Mouse (Mus musculus): ENCODE data around the gene Sppl3. TPM values are rescaled to one million over a fixed set of nuclear protein-coding genes. Genes with fewer than 3 reads are reported as not detected.

Sppl3 gene
- total and polyA plus RNA-seq, 3 experiments, result 14.3 to 29.2 (median 14.9) TPM

GRCm38 (mm10) chr5:114996447-114996846 is 14.5 kb upstream of the Sppl3 start:
- H3K9me3 ChIP-seq (replicated peaks; ENCODE audit: low read length), result no peaks in the 10 kb centered on the region
- H3K27ac ChIP-seq (ENCODE audit: insufficient read depth, low read depth), result no peak overlapping the region
- no peak overlapping the region for H3K4me3 ChIP-seq (replicated peaks in 1 of 3; ENCODE audit: low read depth in 2 of 3, low read length in 2 of 3, poor library complexity in 1 of 3)
- dilution Hi-C loops (cut with MboI; ENCODE audit: extremely low pct_ligation_motif_present, extremely low pct_unique_long_range_greater_than_20kb, low sequenced_read_pairs), result no loop called here
- no peaks in the 10 kb centered on the region for H3K36me3 ChIP-seq (replicated peaks in 1 of 2; ENCODE audit: control insufficient read depth in 1 of 2, insufficient read depth in 1 of 2, low read length in 1 of 2)
- in situ Hi-C loops (cut with MboI; ENCODE audit: low pct_ligation_motif_present, low pct_unique_long_range_greater_than_20kb, low sequenced_read_pairs), result no loop called here
- H3K4me1 ChIP-seq (ENCODE audit: control insufficient read depth in 1 of 2, insufficient read depth in 2 of 2), result peaks cover 0 to 2% of the 10 kb centered on the region in 2 experiments; a peak in 1 of 4 replicates
- H3K27me3 ChIP-seq (replicated peaks), result peaks cover 3% of the 10 kb centered on the region
- H3K4me2 ChIP-seq (ENCODE audit: insufficient read depth, low read depth, poor library complexity, severe bottlenecking), result 0 out of 2 replicates have a peak overlapping the region, but pooled peaks have one; percentile 16
- TF ChIP-seq POLR2AphosphoS2 (IDR thresholded peaks at IDR 0.05; ENCODE audit: low read depth, low read length) (no peak), BHLHE40 (IDR thresholded peaks at IDR 0.05; ENCODE audit: low read depth, low read length) (peak; percentile 55), IRF4 (IDR thresholded peaks at IDR 0.05; ENCODE audit: low read depth, low read length) (0 out of 2 replicates have a peak, but pooled peaks have one; percentile 8)
- DNase-seq (ENCODE audit: extremely low read depth), result no peak
- H3K9ac ChIP-seq (ENCODE audit: insufficient read depth, low read depth), result no peak overlapping the region
- no peaks in the 10 kb centered on the region for H3K79me2 ChIP-seq (replicated peaks; ENCODE audit: control insufficient read depth, extremely low read depth, insufficient read depth, poor library complexity, severe bottlenecking)

- Histone ChIP-seq H3K27me3 (replicated peaks) (peaks cover 2% of the 10 kb centered on the region), H3K36me3 (replicated peaks in 1 of 2; ENCODE audit: control insufficient read depth in 1 of 2, insufficient read depth in 1 of 2, low read length in 1 of 2) (no peaks in the 10 kb centered on the region), H3K4me3 (replicated peaks in 1 of 3; ENCODE audit: low read depth in 2 of 3, low read length in 2 of 3, poor library complexity in 1 of 3) (no peak overlapping the region), H3K4me2 (ENCODE audit: insufficient read depth, low read depth, poor library complexity, severe bottlenecking) (no peak overlapping the region), H3K27ac (ENCODE audit: insufficient read depth, low read depth) (no peak overlapping the region), H3K9me3 (replicated peaks; ENCODE audit: low read length) (no peaks in the 10 kb centered on the region), H3K9ac (ENCODE audit: insufficient read depth, low read depth) (no peak overlapping the region), H3K4me1 (ENCODE audit: control insufficient read depth in 1 of 2, insufficient read depth in 2 of 2) (peaks cover 0 to 2% of the 10 kb centered on the region in 2 experiments; a peak in 1 of 4 replicates), H3K79me2 (replicated peaks; ENCODE audit: control insufficient read depth, extremely low read depth, insufficient read depth, poor library complexity, severe bottlenecking) (no peaks in the 10 kb centered on the region)
- dilution Hi-C loops (cut with MboI; ENCODE audit: extremely low pct_ligation_motif_present, extremely low pct_unique_long_range_greater_than_20kb, low sequenced_read_pairs), result no loop called here
- TF ChIP-seq CHD1 (IDR thresholded peaks at IDR 0.05; ENCODE audit: low read depth, low read length) (no peak), POLR2A (IDR thresholded peaks at IDR 0.05; ENCODE audit: low read depth, low read length) (no peak), SMC3 (IDR thresholded peaks at IDR 0.05; ENCODE audit: low read depth, low read length) (no peak), HCFC1 (IDR thresholded peaks at IDR 0.05; ENCODE audit: low read depth, low read length) (no peak)
- in situ Hi-C loops (cut with MboI; ENCODE audit: low pct_ligation_motif_present, low pct_unique_long_range_greater_than_20kb, low sequenced_read_pairs), result no loop called here
- no peak for DNase-seq (ENCODE audit: extremely low read depth)
Measured at GRCm38 (mm10) chr5:114997327-114997726, 13.6 kb upstream of the Sppl3 start.

DNA sequence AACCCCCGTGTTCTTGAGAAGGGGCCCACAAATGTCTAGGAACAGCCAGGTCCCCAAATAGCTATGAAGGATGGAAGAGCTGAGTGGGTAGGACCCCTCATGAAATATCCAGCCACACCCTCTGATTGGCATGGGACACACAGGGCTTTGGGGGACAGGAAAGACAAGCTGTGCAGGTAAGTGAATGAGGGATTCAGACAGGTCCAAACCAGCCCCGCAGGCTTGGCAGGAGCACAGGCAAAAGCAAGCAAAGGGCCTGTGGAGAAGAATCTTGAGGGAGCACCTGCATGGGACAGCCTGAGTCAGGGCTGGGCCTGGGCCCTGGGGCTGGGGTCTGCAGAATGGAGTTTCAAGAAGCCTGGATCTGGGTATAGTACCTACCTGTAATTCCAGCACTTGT is 10.4 kb upstream of the Sppl3 start:
- H3K27ac ChIP-seq (ENCODE audit: insufficient read depth, low read depth), result no peak overlapping the region
- H3K79me2 ChIP-seq (replicated peaks; ENCODE audit: control insufficient read depth, extremely low read depth, insufficient read depth, poor library complexity, severe bottlenecking), result no peaks in the 10 kb centered on the region
- TF ChIP-seq CHD1 (IDR thresholded peaks at IDR 0.05; ENCODE audit: low read depth, low read length) (no peak), TCF12 (IDR thresholded peaks at IDR 0.05; ENCODE audit: low read depth, low read length) (no peak), NRF1 (IDR thresholded peaks at IDR 0.05; ENCODE audit: low read depth, low read length) (no peak), ZC3H11A (IDR thresholded peaks at IDR 0.05; ENCODE audit: low read depth, low read length) (no peak), MAZ (IDR thresholded peaks at IDR 0.05; ENCODE audit: low read depth, low read length) (no peak), ZNF384 (IDR thresholded peaks at IDR 0.05; ENCODE audit: low read depth, low read length) (no peak), IRF4 (IDR thresholded peaks at IDR 0.05; ENCODE audit: low read depth, low read length) (no peak), CTCF (conservative IDR thresholded peaks at IDR 0.05 in 1 of 2, IDR thresholded peaks at IDR 0.05 in 1 of 2; ENCODE audit: low read depth in 2 of 2, low read length in 2 of 2) (no peak), ELF1 (IDR thresholded peaks at IDR 0.05; ENCODE audit: low read depth, low read length) (no peak), E2F4 (IDR thresholded peaks at IDR 0.05; ENCODE audit: insufficient replicate concordance, low read depth, low read length) (no peak), BHLHE40 (IDR thresholded peaks at IDR 0.05; ENCODE audit: low read depth, low read length) (no peak), MAX (IDR thresholded peaks at IDR 0.05; ENCODE audit: low read length) (no peak), JUN (IDR thresholded peaks at IDR 0.05; ENCODE audit: insufficient read depth, low read depth, low read length) (no peak), MEF2A (IDR thresholded peaks at IDR 0.05; ENCODE audit: borderline replicate concordance, low read depth, low read length) (no peak), PAX5 (IDR thresholded peaks at IDR 0.05; ENCODE audit: low read length) (no peak), MYC (IDR thresholded peaks at IDR 0.05; ENCODE audit: low read depth, low read length) (no peak), RAD21 (IDR thresholded peaks at IDR 0.05; ENCODE audit: low read depth, low read length) (no peak), ZKSCAN1 (IDR thresholded peaks at IDR 0.05; ENCODE audit: borderline replicate concordance, low read depth, low read length) (no peak), GABPA (IDR thresholded peaks at IDR 0.05; ENCODE audit: insufficient replicate concordance, low read depth, low read length) (no peak)
- H3K4me2 ChIP-seq (ENCODE audit: insufficient read depth, low read depth, poor library complexity, severe bottlenecking), result no peak overlapping the region
- H3K4me1 ChIP-seq (ENCODE audit: control insufficient read depth in 1 of 2, insufficient read depth in 2 of 2), result peaks cover 10 to 19% of the 10 kb centered on the region in 2 experiments
- no peaks in the 10 kb centered on the region for H3K9me3 ChIP-seq (replicated peaks; ENCODE audit: low read length)
- H3K9ac ChIP-seq (ENCODE audit: insufficient read depth, low read depth), result no peak overlapping the region
- H3K4me3 ChIP-seq (replicated peaks in 1 of 3; ENCODE audit: low read depth in 2 of 3, low read length in 2 of 3, poor library complexity in 1 of 3), result no peak overlapping the region
- dilution Hi-C loops (cut with MboI; ENCODE audit: extremely low pct_ligation_motif_present, extremely low pct_unique_long_range_greater_than_20kb, low sequenced_read_pairs), result no loop called here
- in situ Hi-C loops (cut with MboI; ENCODE audit: low pct_ligation_motif_present, low pct_unique_long_range_greater_than_20kb, low sequenced_read_pairs), result no loop called here
- H3K36me3 ChIP-seq (replicated peaks in 1 of 2; ENCODE audit: control insufficient read depth in 1 of 2, insufficient read depth in 1 of 2, low read length in 1 of 2), result no peaks in the 10 kb centered on the region
- DNase-seq (ENCODE audit: extremely low read depth), result no peak
- peaks cover 2% of the 10 kb centered on the region for H3K27me3 ChIP-seq (replicated peaks)

All from CH12.LX (cell line).